Mouse (Mus musculus) layer of hippocampus, postnatal 25 days (tissue): ENCODE measurements at regions not wholly inside any gene's neighbourhood (a gene's known extent, or its start where the extent isn't known, plus 50 kb on each side); places are given as distances from the start of the nearest gene placed in this dataset.

Experiments used
- microRNA-seq, 2 experiments: library from miRNA; unstranded; fragments of <30 nt; microRNA quantifications; one replicate each; pipeline ENCODE4 v1.2.0; 2021

Small RNAs in the stretch of these regions (microRNA-seq; reads per million reads assigned to microRNA genes)
- 0 reads per million in 2 experiments for gene Gm25748
